Mouse (Mus musculus): ENCODE results near the gene Gm6685.
"Not testable (repeated sequence)": the region's sequence is repeated elsewhere in the genome, so short reads cannot be mapped to it uniquely, and the experiment has no call there.

- TF ChIP-seq GATA1 (IDR thresholded peaks at IDR 0.05; ENCODE audit: borderline replicate concordance, low read length); FLI1 (IDR thresholded peaks at IDR 0.05; ENCODE audit: low read length): not testable (repeated sequence)
These were observed 31.7 kb upstream of the Gm6685 start for GRCm38 (mm10) chr11:28371381-28371780.

Data from megakaryocyte, embryonic 14.5 days (primary cell).